In the genomic region with DNA sequence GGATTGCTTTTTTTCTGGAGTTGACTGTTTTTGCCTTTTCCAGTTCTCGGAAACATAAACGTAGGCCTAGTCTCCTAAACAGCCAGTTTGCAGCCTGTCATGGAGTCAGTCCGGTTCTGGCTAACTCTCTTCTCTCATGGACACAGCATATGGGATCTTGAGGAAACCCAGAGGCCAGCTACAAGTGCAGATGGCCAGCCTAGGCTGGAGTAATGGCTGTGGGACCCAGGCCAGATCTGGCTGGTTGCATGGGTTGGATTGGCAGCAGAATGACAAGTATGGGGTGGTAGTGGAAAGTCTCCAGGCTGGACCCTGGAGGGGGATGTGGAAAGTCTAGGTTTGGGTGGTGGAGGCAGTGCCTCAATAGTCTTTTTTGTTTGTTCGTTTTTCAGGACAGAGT, we compare ENCODE assay signal across 17 mouse cellular contexts. TPM values are rescaled to one million over a fixed set of nuclear protein-coding genes. Genes with fewer than 3 reads are reported as not detected.
DNase-seq lines count a peak whose midpoint lies in the region.
"Had no signal": no experiment of that assay in that cellular context is flagged by ENCODE, and none has a peak within 500 bp of the region (broad histone marks: within the 10 kb centered on the region; RNA-seq: fewer than 3 reads in every experiment).

No protein-coding gene starts in this region.

- intact Hi-C loops in heart, postnatal 14 days (cut with DNase I) = no loop called here
- intact Hi-C loops in left cerebral cortex, postnatal 4 days (cut with DNase I) = no loop called here
- intact Hi-C loops in left cerebral cortex, postnatal 10 days (cut with DNase I) = no loop called here

- peak; percentile 43 to 64 for DNase-seq in cerebellum, postnatal 10 days
- no peak for DNase-seq in cerebellum, adult 11 months
- peak; percentile 23 to 37 for DNase-seq in cerebellum, postnatal 14 days
- no peak for DNase-seq in cerebellum, adult 18-20 months
- DNase-seq in heart, adult 11 months = peak; percentile 68
- DNase-seq in heart, postnatal 14 days = no peak
- peak; percentile 34 for DNase-seq in left cerebral cortex, postnatal 4 days
- no peak for DNase-seq in left cerebral cortex, postnatal 10 days (ENCODE audit: extremely low spot score in 1 of 2, low spot score in 2 of 2)
- DNase-seq: adrenal gland, adult 2 months; adrenal gland, adult 8-10 months; adrenal gland, postnatal 10 days; adrenal gland, postnatal 14 days; adrenal gland, postnatal 25 days; adrenal gland, postnatal 36 days; B cell, adult 2 months; cerebellum, adult 11-12 months; cerebellum, adult 2 months had no signal

RNA-seq across cellular contexts. Expression of gene Pdcd2, which starts 13.2 kb away (rescaled TPM):
- total RNA-seq in heart, postnatal 14 days (2021) = 10 to 100 TPM; 12.1 to 14.6 TPM
- total RNA-seq in left cerebral cortex, postnatal 4 days (2021) = 10 to 100 TPM; 23.2 to 24.3 TPM
- total RNA-seq in left cerebral cortex, postnatal 10 days (2021) = 10 to 100 TPM; 15.0 to 17.5 TPM

RNA-seq across cellular contexts. Expression of gene Prdm9, which starts 23.8 kb away (rescaled TPM):
- total RNA-seq in heart, postnatal 14 days (2021) = 1 to 10 TPM; 2.8 to 3.0 TPM
- total RNA-seq in left cerebral cortex, postnatal 4 days (2021) = 1 to 10 TPM; 2.8 to 3.2 TPM
- total RNA-seq in left cerebral cortex, postnatal 10 days (2021) = 1 to 10 TPM; 1.2 to 2.2 TPM

RNA-seq across cellular contexts. Expression of gene Tbp, which starts 40.6 kb away (rescaled TPM):
- 10 to 100 TPM; 12.3 to 14.5 TPM for total RNA-seq in heart, postnatal 14 days (2021)
- 10 to 100 TPM; 38.1 to 38.4 TPM for total RNA-seq in left cerebral cortex, postnatal 4 days (2021)
- total RNA-seq in left cerebral cortex, postnatal 10 days (2021) = 10 to 100 TPM; 25.6 to 30.0 TPM

RNA-seq across cellular contexts. Expression of gene Psmb1, which starts 40.8 kb away (rescaled TPM):
- total RNA-seq in heart, postnatal 14 days (2021) = 100 to 1,000 TPM; 120 to 125 TPM
- 100 to 1,000 TPM; 135 to 138 TPM for total RNA-seq in left cerebral cortex, postnatal 4 days (2021)
- 100 to 1,000 TPM; 133 to 148 TPM for total RNA-seq in left cerebral cortex, postnatal 10 days (2021)

Comparison
In these comparisons a context has a peak if more than half of its experiments do, and no peak if none do; other contexts are left out.
1. DNase-seq: peak in cerebellum, postnatal 10 days (2 of 2), cerebellum, postnatal 14 days (2 of 2), heart, adult 11 months (single experiment) and left cerebral cortex, postnatal 4 days (single experiment); none in cerebellum, adult 11 months (single experiment), cerebellum, adult 18-20 months (0 of 2), heart, postnatal 14 days (0 of 2) and left cerebral cortex, postnatal 10 days (0 of 2).